Mouse (Mus musculus) liver, embryonic 14.5 days (tissue): ENCODE measurements around the gene Plvap.

Experiments
- CTCF ChIP-seq: IDR thresholded peaks from 2 replicates; pipeline ENCODE4 v1.5.1; 2016; ENCODE audit warnings: antibody characterized with exemption, low read depth, control low read depth
- EP300 ChIP-seq: IDR thresholded peaks from 2 replicates; pipeline ENCODE4 v1.6.1; 2016; ENCODE audit warnings: antibody characterized with exemption, low read depth

- TF ChIP-seq CTCF (no peak), EP300 (no peak)
Measured at GRCm38 (mm10) chr8:71505979-71506378, 5.6 kb downstream of the Plvap start.
